Mouse (Mus musculus) erythroblast, embryonic 14.5 days (primary cell): ENCODE measurements around the gene Arpc3.

Experiments used
- GATA1 ChIP-seq: IDR thresholded peaks from 2 replicates; pipeline ENCODE4 v1.6.1; 2012; ENCODE audit warnings: low read length, inconsistent platforms, mixed read lengths
- TAL1 ChIP-seq: IDR thresholded peaks from 3 replicates; pipeline ENCODE4 v1.6.1; 2012; ENCODE audit warnings: low read length, inconsistent platforms, mixed read lengths

DNA sequence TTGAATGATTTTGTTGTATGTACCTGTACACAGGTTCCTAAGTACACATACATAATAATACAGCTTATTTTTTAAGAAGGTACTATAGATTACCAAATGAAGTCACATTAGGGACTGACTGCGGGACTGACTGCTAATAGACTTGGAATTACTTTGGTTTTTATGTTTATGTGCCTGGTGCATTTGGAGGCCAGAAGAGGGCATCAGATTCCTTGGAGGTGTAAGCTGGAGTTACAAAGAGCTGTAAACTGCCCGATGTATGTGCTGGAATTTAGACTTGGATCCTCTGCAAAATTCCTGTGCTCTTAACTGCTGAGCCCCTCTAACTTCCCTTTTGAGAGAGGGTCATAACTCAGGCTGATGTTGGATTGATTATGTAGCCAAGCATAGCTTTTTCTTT lies 33.9 kb downstream of the Arpc3 start:
- TF ChIP-seq GATA1 (no peak), TAL1 (no peak)
